Mouse (Mus musculus) spleen, postnatal 14 days (tissue): ENCODE results near the gene Runx3.
"Not testable (repeated sequence)": the region's sequence is repeated elsewhere in the genome, so short reads cannot be mapped to it uniquely, and the experiment has no call there.

ENCODE experiments used
- DNase-seq, 2 experiments: peaks; one replicate each; pipeline ENCODE4 v3.0.0; 2021 to 2022; ENCODE audit warnings: low spot score in 2 of 2

The Runx3 gene

GRCm38 (mm10) chr4:135169096-135169495, 48.6 kb downstream of the Runx3 start:
- DNase-seq, result no peak

DNA sequence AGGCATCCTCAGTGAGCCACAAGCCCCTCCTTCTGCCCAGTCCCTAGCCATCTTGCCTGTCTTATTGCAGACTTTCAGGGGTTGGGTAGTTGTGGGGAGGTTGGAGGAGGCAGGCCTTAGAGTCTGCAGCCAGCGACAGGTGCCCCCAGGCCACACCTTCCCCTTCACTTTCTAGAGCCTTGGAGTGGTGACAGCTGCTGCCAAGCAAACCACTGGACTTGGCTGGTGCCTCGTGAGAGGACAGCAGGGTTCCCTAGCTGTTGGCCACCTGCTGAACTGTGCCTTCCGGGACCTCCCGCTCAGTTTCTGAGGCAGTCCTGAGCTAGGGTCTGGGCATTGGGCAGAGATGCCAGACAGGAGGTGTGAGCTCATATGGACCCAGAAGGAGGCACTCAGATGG, 49.0 kb downstream of the Runx3 start:
- no peak for DNase-seq

GRCm38 (mm10) chr4:135171304-135171875, 50.9 kb downstream of the Runx3 start:
- no peak for DNase-seq

GRCm38 (mm10) chr4:135175406-135176120, 55.1 kb downstream of the Runx3 start:
- DNase-seq, result no peak

- no peak for DNase-seq
These were observed 57.1 kb downstream of the Runx3 start for GRCm38 (mm10) chr4:135177568-135177967.

DNA sequence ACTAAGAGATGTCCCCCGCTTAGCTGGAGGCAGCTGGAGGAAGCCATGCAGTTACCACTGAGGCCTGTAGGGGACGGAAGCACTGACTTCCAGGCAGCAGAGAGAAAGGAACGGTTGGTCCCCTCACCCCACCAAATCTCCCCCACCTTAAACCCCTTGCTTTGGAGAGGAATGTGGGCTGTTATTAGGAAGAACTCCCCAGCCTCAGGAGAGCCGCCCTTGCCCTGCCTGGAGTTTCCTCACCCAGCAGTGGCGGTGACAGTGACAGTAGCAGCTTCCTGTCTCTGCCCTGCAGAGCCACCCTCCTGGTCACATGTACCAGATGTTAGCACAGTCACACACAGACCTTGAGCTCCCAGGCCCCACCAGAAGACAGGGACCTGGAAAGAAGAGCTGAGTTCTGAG, 58.6 kb downstream of the Runx3 start:
- DNase-seq, result peak in 1 of 2 experiments; percentile 58

DNA sequence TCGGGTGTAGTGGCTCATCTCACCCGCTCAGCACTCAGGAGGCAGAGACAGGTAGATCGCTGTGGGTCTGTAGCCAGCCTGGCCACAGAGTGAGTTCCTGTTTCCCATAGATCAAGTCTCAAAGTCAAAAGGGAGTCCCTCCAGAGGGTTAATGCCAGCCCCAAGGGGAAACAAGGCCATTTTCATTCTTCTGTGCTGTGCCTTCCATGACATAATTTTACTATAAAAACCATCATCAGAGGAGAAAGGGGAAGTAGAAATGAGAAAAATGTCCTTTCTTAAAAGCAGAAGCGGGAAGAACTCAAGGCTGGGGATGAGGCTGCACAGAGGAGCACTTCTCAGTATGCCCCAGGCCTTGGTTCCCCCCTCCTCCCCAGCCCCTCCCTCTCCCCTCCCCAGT, 61.4 kb downstream of the Runx3 start:
- DNase-seq, result no peak

DNA sequence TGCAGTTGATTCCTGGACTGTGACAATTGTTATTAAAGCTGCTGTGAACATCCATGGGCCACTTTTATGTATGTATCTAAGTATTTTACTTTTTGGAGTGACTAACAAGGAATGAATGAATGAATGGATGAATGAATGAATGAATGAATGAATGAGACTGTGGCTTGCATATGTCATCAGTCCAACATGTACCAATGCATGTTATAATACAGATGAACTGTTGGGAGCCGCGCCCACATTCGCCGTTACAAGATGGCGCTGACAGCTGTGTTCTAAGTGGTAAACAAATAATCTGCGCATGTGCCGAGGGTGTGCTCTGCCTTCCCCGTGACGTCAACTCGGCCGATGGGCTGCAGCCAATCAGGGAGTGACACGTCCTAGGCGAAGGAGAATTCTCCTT, 63.8 kb downstream of the Runx3 start:
- not testable (repeated sequence) for DNase-seq

DNA sequence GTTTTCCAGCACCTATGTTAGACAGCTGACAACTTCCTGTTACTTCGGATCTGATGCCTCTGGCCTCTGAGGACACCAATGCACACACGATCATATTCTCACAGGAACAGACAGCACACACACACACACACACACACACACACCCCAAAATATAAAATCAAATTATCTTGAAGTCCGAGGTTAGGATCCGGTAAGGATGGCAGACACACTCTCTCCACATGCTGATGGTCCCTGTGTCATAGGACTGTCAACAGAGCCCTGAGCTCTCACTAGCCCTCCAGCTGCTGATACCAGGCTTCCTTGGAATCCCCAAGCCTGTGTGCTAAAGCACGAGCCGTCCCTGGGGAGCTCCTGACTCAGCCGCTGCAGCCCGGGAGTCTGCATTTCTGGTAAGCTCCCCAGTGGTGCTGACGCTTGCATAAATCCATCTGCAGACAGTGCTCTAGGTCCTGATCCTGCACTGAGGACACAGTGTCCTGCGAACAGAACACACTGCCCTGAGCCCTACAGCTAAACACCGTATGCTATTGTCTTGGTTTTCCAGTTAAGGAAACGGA, 69.1 kb downstream of the Runx3 start:
- DNase-seq, result no peak

- DNase-seq, result no peak
These were observed 69.9 kb downstream of the Runx3 start for GRCm38 (mm10) chr4:135190364-135190763.

DNA sequence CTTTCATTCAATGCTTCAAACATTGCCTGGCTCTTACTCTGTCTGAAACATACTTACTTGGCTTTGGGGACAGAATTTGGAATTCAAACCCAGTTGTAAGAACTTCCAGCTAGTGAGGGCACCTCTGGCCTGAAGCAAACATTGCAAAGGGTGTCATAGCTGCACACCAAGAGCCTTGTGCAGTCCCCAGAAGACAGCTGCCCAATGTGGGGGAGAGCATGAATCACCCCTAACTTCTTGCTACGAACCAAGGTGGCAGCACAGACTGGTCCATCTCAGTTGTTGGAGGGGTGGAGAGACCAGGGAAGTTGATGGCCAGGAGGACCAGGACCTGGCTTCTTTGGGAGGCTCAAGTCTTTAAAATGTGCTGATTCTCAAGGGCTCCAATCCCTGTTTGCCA, 70.7 kb downstream of the Runx3 start:
- DNase-seq, result no peak

DNA sequence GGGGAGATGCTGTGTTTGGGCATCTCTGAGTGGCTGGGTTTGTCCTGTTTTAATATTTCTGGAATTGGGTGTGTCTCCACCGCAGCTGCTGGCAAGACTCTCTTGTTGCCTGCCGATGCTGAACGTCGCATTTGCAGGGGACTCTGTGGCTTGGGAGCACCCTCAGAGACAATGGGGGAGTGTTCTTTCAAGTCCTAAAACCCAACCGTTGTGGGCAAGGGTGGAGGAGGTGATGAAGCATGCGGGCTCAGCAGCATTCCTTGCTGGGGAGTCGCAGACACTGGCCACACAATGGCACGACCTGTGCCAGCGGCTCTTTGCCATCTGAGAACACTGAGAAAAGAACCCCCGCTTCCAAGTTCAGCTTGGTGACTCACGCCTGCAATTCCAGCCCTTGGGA, 71.2 kb downstream of the Runx3 start:
- no peak for DNase-seq

DNA sequence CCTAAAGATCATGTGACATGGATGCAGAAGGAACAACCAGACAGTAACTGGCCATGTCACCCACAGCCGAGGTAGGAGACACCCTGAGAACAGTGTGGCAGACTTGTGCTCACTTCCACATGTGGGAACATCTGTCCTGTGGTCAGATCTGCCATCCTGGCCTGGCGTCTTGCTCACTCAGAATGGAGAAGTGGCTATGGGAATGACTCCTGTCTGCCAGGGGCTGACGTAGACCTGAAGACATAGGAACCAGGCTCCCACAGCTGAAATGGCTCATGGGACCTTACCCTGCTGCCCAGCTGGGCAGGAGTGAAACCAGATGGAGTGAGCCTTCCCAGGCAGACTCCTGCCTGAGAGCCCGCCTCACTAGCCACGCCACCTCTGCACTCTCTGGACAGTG, 72.4 kb downstream of the Runx3 start:
- no peak for DNase-seq

DNA sequence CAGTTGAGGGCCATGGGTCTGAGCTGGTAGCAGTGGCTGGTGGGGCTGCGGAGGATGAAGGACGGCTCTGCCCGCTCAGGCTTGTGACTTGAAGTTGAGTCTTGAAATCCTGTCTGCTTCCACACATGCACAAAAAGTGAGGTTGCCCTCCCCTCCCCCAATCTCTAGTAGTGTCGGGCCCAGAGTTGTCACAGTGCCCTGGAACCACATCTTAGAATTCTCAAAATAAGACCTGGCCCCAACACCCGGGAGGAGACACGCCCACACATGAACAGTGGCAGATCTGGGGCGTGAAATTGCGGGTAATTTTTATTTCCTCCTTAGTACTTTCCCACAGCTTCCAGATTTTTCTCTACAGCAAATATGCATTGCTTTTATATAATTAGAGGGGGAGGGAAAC, 77.4 kb downstream of the Runx3 start:
- no peak for DNase-seq

DNA sequence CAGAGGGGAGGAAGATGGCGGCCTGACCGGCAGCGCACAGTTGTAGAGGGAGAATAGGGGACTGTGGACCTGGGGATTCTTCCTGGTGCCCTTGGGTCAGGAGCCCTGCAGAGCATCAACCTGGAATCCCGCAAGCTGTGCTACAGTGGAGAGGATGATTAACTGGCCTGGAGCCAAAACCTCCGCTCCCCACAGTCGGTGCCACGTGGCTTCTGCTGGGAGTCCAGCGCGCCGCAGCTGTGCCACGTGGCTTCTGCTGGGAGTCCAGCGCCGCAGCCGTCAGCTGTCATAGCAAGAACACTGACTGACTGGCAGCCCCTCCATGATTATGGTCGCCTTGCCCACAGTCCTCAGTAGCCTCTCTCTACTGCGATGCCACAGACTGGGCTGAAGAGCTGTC, 81.3 kb downstream of the Runx3 start:
- no peak for DNase-seq

GRCm38 (mm10) chr4:135203279-135203678, 82.8 kb downstream of the Runx3 start:
- DNase-seq, result peak; percentile 25 to 43

DNA sequence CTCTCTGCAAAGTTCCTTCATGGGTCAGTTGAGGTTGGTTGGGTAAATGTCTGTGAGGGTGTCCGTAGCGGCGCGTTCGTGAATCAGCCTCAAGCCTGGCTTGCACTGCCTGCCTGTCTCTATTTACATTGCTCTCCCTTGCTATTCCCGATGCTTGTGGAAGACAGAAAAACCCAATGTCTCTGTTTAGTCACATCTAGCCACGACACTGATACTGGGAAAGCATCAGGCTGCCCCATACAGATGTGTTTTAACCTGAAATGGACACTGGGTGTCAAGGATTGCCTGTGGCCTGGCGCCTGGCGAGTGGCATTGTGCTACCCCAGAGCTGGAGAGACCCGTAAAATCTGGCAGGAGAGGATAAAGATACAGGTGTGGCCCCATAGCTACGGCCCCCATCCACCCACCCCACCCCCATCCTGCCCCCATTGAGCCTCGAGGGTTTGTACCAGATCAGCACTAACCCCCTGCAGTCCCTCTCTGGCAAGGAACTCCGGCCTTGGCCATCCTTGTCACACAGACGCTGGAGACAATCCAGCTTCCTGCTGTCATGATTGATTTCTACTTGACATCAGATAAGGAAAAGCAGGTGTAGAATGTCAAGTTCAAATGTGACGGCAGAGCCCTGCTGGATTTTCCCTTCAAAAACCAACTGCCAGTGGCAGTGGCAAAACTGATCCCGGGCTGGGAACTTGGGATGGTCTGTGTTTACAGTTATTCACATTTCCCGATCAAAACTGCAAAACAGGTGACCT, 83.5 kb downstream of the Runx3 start:
- no peak for DNase-seq

- no peak for DNase-seq
These were observed 84.2 kb downstream of the Runx3 start for GRCm38 (mm10) chr4:135204666-135205065.

DNA sequence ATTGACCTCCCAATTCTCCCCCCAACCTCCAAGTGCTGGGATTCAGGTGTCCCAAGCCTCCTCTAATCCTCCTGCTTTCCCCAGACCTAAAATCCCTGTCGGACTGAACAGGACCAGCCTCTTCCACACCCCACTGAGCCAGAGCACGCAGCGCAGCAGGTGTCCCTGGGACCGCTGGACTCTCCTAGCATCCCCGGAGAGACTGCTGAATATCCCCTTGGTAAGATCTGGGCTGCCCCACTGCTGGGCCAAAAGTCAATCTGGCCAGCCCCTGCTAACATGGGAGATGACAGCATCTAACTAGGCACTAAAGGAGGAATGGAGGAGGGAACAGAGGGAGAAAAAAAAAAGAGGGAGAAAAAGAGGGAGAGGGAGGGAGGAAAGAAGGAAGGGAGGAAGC, 84.8 kb downstream of the Runx3 start:
- DNase-seq, result no peak

GRCm38 (mm10) chr4:135205711-135206600, 85.5 kb downstream of the Runx3 start:
- DNase-seq, result peak; percentile 83 to 89

GRCm38 (mm10) chr4:135209846-135210245, 89.4 kb downstream of the Runx3 start:
- no peak for DNase-seq

DNA sequence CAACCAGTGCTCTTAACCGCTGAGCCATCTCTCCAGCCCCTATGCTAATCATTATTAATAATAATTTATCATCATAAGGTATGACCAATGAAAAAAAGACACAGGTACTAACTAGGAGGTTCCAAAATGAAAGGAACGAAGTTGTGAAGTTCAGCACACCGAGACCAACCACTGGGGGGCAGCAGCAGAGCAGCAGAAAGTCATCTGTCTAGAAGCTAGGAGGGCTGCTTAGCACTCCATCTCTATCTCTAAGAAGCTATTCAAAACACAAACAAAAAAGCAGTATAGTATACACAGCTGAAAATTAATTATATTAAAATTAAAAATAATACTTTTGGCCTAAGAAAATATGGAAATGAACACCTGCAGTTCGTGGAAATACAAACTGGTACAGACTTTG, 99.2 kb downstream of the Runx3 start:
- peak; percentile 67 to 76 for DNase-seq
